Mouse (Mus musculus): ENCODE results near the gene Spred1. TPM values are rescaled to one million over a fixed set of nuclear protein-coding genes. Genes with fewer than 3 reads are reported as not detected.

Spred1 gene
- 1.2 and 1.6 TPM in 2 replicates for polyA plus RNA-seq (2012; rRNA removed; ENCODE audit: low replicate concordance)

DNA sequence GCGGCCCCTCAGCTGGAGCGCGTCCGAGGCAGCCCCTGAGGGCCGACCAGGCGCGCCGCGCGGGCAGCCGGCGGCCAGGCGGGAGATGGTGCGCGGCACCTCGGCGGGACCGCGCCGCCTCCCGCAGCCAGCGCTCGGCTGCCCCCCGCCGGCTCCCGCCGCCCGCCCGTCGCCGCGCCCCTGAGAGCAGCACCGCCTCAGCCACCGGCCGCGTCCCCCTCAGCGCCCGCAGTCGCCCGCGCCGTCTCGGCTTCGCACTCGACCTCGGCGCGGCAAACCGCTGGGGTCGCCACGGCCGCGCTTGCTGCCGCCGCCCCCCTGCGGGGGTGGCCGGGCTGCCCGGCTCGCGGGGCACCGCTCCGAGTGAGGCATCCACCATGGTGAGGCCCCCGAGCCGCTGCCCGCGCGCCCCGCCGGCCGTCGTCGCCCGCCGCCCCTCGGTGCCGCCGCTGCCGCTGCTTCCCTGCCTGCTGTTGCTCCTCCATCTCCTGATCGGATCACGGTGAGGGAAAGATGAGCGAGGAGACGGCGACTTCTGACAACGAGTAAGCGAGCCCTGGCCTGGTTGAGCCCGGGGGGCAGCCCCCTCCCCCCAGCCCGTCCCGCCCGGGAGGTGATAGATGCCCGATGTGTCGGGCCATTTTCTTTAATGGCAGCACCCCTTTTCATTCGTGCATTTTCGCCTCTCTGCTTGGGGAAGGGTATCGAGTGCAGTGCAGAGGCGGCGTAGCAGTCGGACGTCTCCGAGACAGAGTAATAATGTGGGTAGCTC, at the start of gene Spred1:
TSS of gene Spred1 (plus strand) at position 163 of the 772 bp plus-strand sequence.

Other genes starting within 250 kb of the Spred1 start
- not detected in 2 replicates for gene Tmco5, start 242.7 kb upstream of the Spred1 start, polyA plus RNA-seq (2012; rRNA removed; ENCODE audit: low replicate concordance)
- gene Fam98b, start 128.4 kb downstream of the Spred1 start, polyA plus RNA-seq (2012; rRNA removed; ENCODE audit: low replicate concordance) = 0.90 and 1.4 TPM in 2 replicates
- gene Rasgrp1, start 221.6 kb downstream of the Spred1 start, polyA plus RNA-seq (2012; rRNA removed; ENCODE audit: low replicate concordance) = 1.1 and 1.4 TPM in 2 replicates